Mouse (Mus musculus) duodenum, adult 2 months (tissue): ENCODE data around the gene Olfr535. TPM values are rescaled to one million over a fixed set of nuclear protein-coding genes. Genes with fewer than 3 reads are reported as not detected.

ENCODE experiments used
- polyA plus RNA-seq: library from polyadenylated mRNA; depleted of rRNA; stranded (reverse); fragments of >200 nt; gene quantifications from 2 replicates; pipeline ENCODE4 v1.2.3, GENCODE M21; 2012; ENCODE audit warnings: low replicate concordance; rRNA removed

The Olfr535 gene
- polyA plus RNA-seq = not detected in 2 replicates

DNA sequence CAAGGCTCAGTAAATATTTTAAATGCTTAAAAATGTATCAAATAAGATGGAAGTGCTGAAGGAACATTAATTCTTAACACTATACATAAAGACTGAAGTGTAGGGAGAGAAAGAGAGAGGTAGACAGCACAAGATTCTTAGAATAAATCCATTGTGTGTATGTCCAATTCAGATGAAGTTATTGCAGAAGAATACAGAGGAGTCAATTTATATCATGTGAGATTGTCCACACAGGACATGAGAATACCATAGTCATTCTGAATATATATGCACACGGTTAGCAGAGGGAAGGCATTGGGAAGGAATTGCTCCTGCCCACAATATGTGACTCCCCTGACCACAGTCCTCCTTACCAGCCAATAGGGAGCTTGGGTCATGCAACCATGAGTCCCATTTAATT, at the start of gene Olfr535:
Gene Olfr535 (plus strand): TSS at position 301 of the 400 bp plus-strand sequence.

DNA sequence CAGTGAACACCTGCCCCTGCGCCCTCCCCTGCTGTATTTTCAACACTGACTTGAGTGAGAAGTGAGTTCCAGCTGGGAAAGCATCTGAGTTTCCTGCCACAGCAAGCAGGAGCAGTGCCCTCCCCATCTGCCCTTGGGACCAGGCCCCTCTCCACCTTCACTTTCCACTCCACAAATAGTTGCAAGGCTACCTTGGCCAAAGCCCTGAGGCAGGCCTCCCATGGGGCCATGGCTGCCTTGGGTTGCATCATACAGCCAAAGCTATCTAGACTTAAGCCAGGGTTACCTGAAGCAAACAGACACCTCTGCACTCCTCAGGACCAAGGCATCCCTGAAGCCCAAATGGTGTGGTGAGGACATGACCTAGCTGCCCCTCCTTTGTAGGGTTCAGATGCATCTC, 20.9 kb upstream of the Olfr535 start, which contains the start of gene Olfr533:
Gene Olfr533 (plus strand): TSS at position 301 of the 400 bp plus-strand sequence.

DNA sequence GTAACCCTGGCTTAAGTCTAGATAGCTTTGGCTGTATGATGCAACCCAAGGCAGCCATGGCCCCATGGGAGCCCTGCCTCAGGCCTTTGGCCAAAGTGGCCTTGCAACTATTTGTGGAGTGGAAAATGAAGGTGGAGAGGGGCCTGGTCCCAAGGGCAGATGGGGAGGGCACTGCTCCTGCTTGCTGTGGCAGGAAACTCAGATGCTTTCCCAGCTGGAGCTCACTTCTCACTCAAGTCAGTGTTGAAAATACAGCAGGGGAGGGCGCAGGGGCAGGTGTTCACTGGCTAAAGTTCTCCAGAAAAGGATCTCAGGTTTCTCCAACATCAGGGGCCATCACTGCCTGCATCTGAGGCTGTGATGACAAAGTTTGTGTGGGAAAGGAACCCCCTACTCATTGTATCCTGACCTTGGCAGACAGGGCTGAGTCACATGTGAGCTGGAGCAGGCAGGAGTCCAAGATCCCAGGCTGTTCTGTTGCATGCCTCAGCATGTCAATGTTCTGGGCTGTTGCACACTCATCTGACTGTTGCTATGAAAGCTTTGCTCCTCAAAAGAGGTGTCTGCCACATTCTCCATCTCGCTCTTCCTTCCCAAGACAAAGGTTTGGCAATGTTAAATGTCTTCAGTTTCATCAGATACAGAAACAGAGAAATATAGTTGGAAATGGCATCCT, 23.5 kb downstream of the Olfr535 start, which contains the start of gene Olfr536:
Gene Olfr536 (minus strand): TSS at position 51 of the 676 bp plus-strand sequence.

Other genes with a start within 250 kb of the Olfr535 start
- gene 5830411N06Rik, start 236.9 kb upstream of the Olfr535 start, polyA plus RNA-seq = 0.14 and 0.21 TPM in 2 replicates
- gene Olfr525, start 163.4 kb upstream of the Olfr535 start, polyA plus RNA-seq = not detected in 2 replicates
- gene Olfr527, start 150.2 kb upstream of the Olfr535 start, polyA plus RNA-seq = not detected in 2 replicates
- 0.41 and 0.62 TPM in 2 replicates for gene Olfr60, start 122.5 kb upstream of the Olfr535 start, polyA plus RNA-seq
- 0.13 TPM in 1 of 2 replicates, not detected in the other for gene Olfr530, start 107.9 kb upstream of the Olfr535 start, polyA plus RNA-seq
- not detected in 2 replicates for gene Olfr531, start 81.3 kb upstream of the Olfr535 start, polyA plus RNA-seq
- gene Olfr532, start 62.6 kb upstream of the Olfr535 start, polyA plus RNA-seq = not detected in 2 replicates
- gene Olfr533, start 20.8 kb upstream of the Olfr535 start, polyA plus RNA-seq = not detected in 2 replicates
- gene Olfr536, start 23.2 kb downstream of the Olfr535 start, polyA plus RNA-seq = not detected in 2 replicates
- not detected in 2 replicates for gene Olfr538, start 83.7 kb downstream of the Olfr535 start, polyA plus RNA-seq
- not detected in 2 replicates for gene Olfr46, start 117.1 kb downstream of the Olfr535 start, polyA plus RNA-seq
- not detected in 2 replicates for gene Olfr61, start 144.8 kb downstream of the Olfr535 start, polyA plus RNA-seq
- gene Olfr53, start 162.2 kb downstream of the Olfr535 start, polyA plus RNA-seq = not detected in 2 replicates
- not detected in 2 replicates for gene Olfr539, start 175.7 kb downstream of the Olfr535 start, polyA plus RNA-seq
- gene Olfr45, start 197.7 kb downstream of the Olfr535 start, polyA plus RNA-seq = not detected in 2 replicates
- not detected in 2 replicates for gene Olfr541, start 213.1 kb downstream of the Olfr535 start, polyA plus RNA-seq